Mouse (Mus musculus): Measurements from ENCODE around the gene Miip.
"Not testable (repeated sequence)": the region's sequence is repeated elsewhere in the genome, so short reads cannot be mapped to it uniquely, and the experiment has no call there.

Miip gene

GRCm38 (mm10) chr4:147869238-147869637 is 622 bp upstream of the Miip start:
- no peak for DNase-seq (ENCODE audit: low spot score)

DNA sequence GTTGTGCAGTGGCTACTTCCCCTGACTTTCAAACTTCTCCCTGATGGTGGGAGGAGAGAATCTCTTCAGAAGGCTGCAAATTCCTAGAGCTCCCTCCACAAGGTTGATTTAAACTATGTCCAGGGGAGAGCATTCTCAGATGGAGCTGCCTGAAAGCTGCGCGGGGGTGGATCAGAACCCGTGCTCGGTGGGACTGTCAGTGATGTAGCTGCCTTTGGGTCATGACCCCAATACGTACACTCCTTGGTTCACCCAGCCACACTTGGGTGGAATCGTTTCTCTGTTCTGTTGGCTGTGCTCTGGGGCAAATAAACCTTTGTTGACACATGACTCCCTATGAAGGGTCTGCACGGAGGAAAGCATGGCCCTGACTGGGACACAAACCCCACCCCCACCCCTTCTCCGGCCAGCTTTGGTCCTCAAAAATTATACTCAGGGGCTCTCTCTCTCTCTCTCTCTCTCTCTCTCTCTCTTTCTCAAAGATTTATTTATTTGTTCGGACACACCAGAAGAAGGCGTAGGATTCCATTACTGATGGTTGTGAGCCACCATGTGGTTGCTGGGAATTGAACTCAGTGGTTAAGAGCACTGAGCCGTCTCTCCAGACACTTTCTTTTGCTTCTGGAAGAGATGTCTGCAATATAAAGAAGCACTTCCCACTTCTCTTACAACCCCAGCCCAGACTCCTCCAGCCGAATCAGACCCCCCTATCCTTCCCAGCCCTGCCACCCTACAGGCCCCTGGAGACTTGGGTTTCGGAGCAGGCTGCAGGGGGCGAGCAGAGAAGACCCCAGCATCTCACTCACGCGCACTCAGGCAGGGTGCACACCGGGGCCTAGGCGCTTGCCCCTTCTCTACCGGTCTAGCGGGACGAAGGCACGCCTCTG is 810 bp downstream of the Miip start:
- DNase-seq (ENCODE audit: low spot score), result no peak

DNA sequence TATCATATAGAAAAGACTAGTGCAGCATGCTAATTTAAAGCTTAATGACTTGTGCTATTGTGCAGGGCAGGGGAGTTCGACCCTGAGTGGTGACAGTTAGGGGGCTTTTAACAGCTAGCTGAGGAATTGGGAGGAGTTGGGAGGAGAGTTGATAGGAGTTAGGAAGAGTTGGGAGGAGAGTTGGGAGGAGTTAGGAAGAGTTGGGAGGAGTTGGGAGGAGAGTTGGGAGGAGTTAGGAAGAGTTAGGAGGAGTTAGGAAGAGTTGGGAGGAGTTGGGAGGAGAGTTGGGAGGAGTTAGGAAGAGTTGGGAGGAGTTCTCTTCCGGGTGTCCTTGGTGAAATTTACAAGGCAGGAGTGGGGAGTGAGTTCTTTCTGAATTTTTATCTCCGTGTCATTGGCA is 1.8 kb downstream of the Miip start:
- DNase-seq (ENCODE audit: low spot score), result not testable (repeated sequence)

DNA sequence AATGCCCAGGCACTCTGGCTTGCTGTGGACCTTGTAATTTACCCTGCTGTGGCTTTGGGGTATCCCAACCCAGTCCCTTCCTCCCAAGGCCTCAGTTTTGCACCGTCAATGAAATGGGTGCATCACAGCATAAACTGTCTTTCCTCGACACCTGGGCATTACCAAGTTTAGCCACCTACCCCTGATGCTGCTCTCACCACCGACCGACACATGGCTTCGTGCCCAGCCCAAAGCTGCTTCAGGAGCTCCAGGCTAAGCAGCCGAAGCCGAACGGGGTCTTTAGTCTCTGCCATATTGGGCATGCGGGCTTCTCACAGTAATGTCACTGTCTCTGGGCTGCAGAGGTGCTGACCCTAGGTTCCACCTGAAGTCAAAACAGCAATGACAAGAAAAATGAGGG is 2.6 kb downstream of the Miip start:
- DNase-seq (ENCODE audit: low spot score), result no peak

DNA sequence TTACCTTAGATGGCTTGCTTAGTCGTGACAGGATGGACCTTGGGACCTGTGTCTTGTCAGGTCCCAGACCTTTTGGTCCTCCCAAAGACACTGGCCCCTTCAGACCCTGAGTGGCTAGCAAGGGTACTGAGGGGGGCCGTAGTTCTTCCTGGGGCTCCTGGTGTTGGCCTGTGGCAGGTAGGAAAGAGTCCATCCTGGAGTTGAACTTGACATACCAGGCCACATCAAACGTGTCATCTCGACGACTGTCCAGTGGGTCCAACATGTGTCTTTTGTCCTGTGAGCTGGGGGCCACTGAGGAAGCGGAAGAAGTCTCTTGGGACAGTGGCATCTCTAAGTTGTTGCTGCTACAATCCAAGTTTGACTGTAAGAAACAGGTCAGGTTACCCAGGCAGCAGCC is 3.0 kb downstream of the Miip start:
- DNase-seq (ENCODE audit: low spot score), result no peak

- no peak for DNase-seq (ENCODE audit: low spot score)
Observed at GRCm38 (mm10) chr4:147862051-147862450, 6.6 kb downstream of the Miip start.

GRCm38 (mm10) chr4:147850776-147851175 is 17.8 kb downstream of the Miip start:
- DNase-seq (ENCODE audit: low spot score), result no peak

- DNase-seq (ENCODE audit: low spot score), result no peak
Observed at GRCm38 (mm10) chr4:147848584-147848991, 20.0 kb downstream of the Miip start.

GRCm38 (mm10) chr4:147847614-147848583 is 20.7 kb downstream of the Miip start, which contains the start of gene Zfp933:
Gene Zfp933, minus strand, starts transcription at chr4:147848366.
- DNase-seq (ENCODE audit: low spot score), result peak; percentile 43

DNA sequence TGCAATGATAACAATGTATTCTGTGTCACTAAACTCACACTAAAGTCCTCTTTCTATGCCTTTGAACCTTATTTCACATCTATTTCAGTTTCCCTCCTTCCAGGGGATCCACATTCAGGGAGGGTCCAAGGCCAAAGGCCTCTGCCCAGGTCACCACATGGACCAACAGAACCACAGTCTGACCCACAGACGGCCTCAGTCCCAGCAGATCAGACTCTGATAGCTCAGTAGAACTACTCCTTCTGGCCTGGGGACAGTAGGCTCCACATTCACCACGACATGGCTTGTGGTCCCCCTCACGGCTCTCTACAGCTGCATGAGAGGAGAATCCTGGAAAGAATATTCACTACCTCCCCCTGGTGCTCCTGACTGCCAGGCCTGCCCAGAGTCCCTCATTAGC is 25.7 kb downstream of the Miip start:
- no peak for DNase-seq (ENCODE audit: low spot score)

DNA sequence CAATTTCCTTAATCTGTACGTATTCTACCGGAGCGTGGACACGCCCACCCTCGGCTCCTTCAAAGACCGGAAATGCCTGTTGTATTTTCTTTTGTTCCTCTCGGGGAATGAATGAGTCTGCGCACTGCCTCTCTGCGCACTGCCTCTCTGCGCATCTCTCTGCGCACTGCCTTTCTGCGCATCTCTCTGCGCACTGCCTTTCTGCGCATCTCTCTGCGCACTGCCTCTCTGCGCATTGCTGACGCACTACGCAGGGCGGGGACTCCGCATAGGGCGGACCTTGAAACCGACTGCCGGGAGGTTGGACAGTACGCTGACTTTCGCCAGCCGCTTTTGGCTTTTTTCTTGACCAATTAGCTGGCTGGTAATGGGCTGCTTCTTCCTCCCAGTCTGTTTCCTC is 29.3 kb downstream of the Miip start:
- DNase-seq (ENCODE audit: low spot score), result peak; percentile 42

GRCm38 (mm10) chr4:147824389-147824788 is 44.2 kb downstream of the Miip start:
- DNase-seq (ENCODE audit: low spot score), result no peak

- not testable (repeated sequence) for DNase-seq (ENCODE audit: low spot score)
Observed at GRCm38 (mm10) chr4:147821414-147821813, 47.2 kb downstream of the Miip start.

DNA sequence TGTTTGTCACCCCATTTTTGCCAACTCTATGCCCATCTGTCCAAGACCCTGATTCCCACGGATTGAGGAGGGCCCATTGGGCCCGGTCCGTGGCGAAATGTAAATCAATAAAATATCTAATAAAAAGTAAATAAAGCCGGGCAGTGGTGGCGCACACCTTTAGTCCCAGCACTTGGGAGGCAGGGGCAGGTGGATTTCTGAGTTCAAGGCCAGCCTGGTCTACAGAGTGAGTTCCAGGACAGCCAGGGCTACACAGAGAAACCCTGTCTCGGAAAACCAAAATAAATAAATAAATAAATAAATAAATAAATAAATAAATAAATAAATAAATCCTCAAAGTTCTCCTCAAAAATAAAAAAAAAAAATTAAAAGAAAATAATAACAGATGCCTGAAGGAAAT is 49.0 kb downstream of the Miip start:
- DNase-seq (ENCODE audit: low spot score), result not testable (repeated sequence)

DNA sequence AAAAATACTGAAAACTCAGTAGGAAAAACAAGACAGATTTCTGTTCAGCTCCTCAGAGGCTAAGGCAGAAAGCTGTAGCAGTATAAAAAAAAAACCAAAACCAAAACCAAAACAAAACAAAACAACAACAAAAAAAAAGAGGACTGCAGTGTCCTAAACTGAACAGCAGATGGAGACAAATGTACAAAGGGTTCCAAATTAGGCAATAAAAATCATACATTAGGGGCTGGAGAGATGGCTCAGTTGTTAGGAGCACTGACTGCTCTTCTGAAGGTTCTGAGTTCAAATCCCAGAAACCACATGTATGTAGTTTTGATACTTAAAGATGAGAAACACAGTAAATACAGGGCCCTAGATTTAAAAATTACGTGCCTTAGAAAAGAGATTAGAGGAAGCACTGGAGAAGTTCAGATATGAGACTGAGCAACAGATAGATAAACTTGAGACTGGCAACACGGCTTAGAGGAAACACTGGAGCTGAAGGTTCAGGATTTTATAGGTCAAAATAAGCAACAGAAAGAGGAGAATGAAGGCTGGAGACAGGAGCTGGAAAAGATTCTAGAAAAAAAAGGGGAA is 53.9 kb downstream of the Miip start:
- no peak for DNase-seq (ENCODE audit: low spot score)

GRCm38 (mm10) chr4:147813249-147813765 is 55.3 kb downstream of the Miip start:
- DNase-seq (ENCODE audit: low spot score), result no peak

All from ovary, adult 18-20 months (tissue).